Mouse (Mus musculus) stomach, embryonic 14.5 days (tissue): ENCODE data around the gene Rln3. TPM values are rescaled to one million over a fixed set of nuclear protein-coding genes. Genes with fewer than 3 reads are reported as not detected.

Source experiments
- ATAC-seq: fragments of 200-750 bp; cut with Nextera tagmentation; 2 replicates; pipeline ENCODE4 v1.8.0; 2017; ENCODE audit warnings: low read depth, moderate TSS enrichment; ENCODE audit not compliant: insufficient number of reproducible peaks, insufficient read depth, low FRiP score
- H3K27ac ChIP-seq: fragments of 300-500 bp; sonication (generic); 2 replicates; pipeline ENCODE4 v1.5.1; 2014; ENCODE audit warnings: mild to moderate bottlenecking, low read length, moderate library complexity, mixed read lengths
- H3K27me3 ChIP-seq: fragments of 300-500 bp; sonication (generic); 2 replicates; pipeline ENCODE4 v1.6.1; 2014; ENCODE audit warnings: low read length, control low read depth, mixed read lengths; ENCODE audit not compliant: control insufficient read depth, insufficient read depth
- H3K36me3 ChIP-seq: fragments of 300-500 bp; sonication (generic); 2 replicates; pipeline ENCODE4 v1.6.1; 2014; ENCODE audit warnings: mild to moderate bottlenecking, control low read depth, low read length, moderate library complexity, mixed read lengths; ENCODE audit not compliant: control insufficient read depth, insufficient read depth
- H3K4me1 ChIP-seq: fragments of 300-500 bp; sonication (generic); 2 replicates; pipeline ENCODE4 v1.6.1; 2014; ENCODE audit warnings: low read length, control low read depth, mixed read lengths; ENCODE audit not compliant: control insufficient read depth, insufficient read depth
- H3K4me2 ChIP-seq: fragments of 300-500 bp; sonication (generic); replicated peaks from 2 replicates; pipeline ENCODE4 v1.6.1; 2014; ENCODE audit warnings: low read depth, low read length, control low read depth
- H3K4me3 ChIP-seq: fragments of 300-500 bp; sonication (generic); 2 replicates; pipeline ENCODE4 v1.5.1; 2014; ENCODE audit warnings: low read depth, low read length, control low read depth
- H3K9ac ChIP-seq: fragments of 300-500 bp; sonication (generic); replicated peaks from 2 replicates; pipeline ENCODE4 v1.6.1; 2014; ENCODE audit warnings: low read depth, mild to moderate bottlenecking, control low read depth, low read length, moderate library complexity, mixed read lengths
- H3K9me3 ChIP-seq: fragments of 300-500 bp; sonication (generic); 2 replicates; pipeline ENCODE4 v1.6.1; 2016; ENCODE audit warnings: low read depth, low read length, control low read depth; ENCODE audit not compliant: control insufficient read depth
- WGBS: fragments of 180-500 bp; shearing (Covaris S2); extraction: QIAGEN DNeasy Blood & Tissue Kit; methylation state at CpG from one replicate; pipeline ENCODE4 v1.1.7; 2014; 5-methylcytosine and 5-hydroxymethylcytosine counted together
- polyA plus RNA-seq: library from polyadenylated mRNA; unstranded; fragments of >200 nt; fragmentation: Nextera tagmentation; extraction: Ambion mirVana; gene quantifications from 2 replicates; pipeline ENCODE4 v1.2.1, GENCODE M21; 2014

Gene Rln3
- polyA plus RNA-seq, 1 experiment from 2014 or later = not detected

DNA sequence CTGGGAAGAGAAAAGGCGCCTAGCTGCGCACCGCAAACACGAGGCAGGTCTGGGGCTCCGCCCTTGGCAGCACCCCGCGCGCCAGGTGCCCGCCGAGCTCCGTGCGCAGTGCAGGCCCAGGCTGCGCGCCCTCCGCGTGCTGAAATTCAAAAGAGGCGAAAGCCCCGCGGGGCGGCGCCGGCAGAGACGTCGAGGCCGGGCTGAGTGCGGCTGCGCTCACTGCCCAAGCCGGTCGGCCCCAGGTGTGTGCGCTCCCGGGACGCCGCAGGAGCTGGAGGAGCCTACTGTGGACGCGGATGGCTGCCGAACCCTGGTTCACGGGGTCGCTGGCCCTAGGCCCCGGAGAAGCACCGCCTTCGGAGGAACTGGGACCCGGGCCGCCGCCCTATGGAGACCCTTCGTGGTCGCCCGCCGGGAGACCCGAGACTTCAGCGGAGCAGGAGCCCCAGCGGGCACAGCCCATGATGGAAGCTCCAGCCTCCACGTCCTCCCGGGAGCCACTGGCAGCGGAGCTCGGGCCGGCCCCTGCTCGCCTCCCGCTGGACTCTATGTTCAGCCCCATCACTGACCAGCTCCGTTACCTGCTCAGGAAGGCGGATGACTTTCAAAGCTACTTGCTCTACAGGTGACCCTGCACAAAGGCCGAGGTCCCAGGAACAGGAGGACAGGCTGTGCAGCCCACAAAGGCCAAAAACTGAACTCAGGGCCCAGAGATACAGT is 43.4 kb downstream of the Rln3 start, which contains the start of gene 1700067K01Rik:
1700067K01Rik (plus strand) TSS at position 222 of the 720 bp plus-strand sequence.
- 35% methylated on average over 60 of the region's 61 CpGs for WGBS
- H3K27ac ChIP-seq = no peak within 1 kb of the TSS
- peaks cover 21% of the 10 kb centered on the region for H3K4me1 ChIP-seq
- no peak within 1 kb of the TSS; the same call in 1 of the 2 replicates for H3K4me3 ChIP-seq
- H3K36me3 ChIP-seq = peaks cover 20% of the 10 kb centered on the region; the same call in 1 of the 2 replicates
- H3K4me2 ChIP-seq = 0 out of 2 replicates have a peak within 1 kb of the TSS, but pooled peaks have one; percentile 7
- no peak within 1 kb of the TSS; the same call in 1 of the 2 replicates for H3K9ac ChIP-seq
- no peaks in the 10 kb centered on the region for H3K9me3 ChIP-seq
- no peaks in the 10 kb centered on the region for H3K27me3 ChIP-seq
- no peak for ATAC-seq

DNA sequence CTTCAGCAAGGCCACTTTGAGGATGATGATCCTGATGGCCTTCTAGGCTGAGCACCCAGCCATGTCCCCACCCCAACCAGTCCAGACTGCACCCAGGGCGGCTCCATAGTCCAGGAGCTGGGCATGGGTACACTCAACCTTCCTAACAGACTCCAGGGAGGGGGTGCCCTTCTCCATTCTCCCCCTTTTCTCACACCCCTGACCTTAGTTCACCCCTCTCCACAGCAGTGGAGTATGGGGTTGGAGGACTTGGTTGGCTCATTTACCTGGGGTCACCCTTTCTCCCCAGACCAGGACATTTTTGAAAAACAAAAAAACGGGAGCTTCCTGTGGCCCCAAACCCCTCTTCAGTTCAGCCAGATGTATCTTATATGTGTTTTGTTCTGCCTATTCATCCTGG is 45.0 kb downstream of the Rln3 start:
- Histone ChIP-seq H3K4me3 (0 out of 2 replicates have a peak overlapping the region, but pooled peaks have one; percentile 72), H3K36me3 (peaks cover 23% of the 10 kb centered on the region; the same call in 1 of the 2 replicates), H3K27ac (no peak overlapping the region), H3K4me2 (no peak overlapping the region), H3K9me3 (no peaks in the 10 kb centered on the region), H3K9ac (no peak overlapping the region; the same call in 1 of the 2 replicates), H3K27me3 (no peaks in the 10 kb centered on the region), H3K4me1 (peaks cover 18% of the 10 kb centered on the region)
- WGBS = 82% methylated on average over 2 of the region's 2 CpGs
- no peak for ATAC-seq

DNA sequence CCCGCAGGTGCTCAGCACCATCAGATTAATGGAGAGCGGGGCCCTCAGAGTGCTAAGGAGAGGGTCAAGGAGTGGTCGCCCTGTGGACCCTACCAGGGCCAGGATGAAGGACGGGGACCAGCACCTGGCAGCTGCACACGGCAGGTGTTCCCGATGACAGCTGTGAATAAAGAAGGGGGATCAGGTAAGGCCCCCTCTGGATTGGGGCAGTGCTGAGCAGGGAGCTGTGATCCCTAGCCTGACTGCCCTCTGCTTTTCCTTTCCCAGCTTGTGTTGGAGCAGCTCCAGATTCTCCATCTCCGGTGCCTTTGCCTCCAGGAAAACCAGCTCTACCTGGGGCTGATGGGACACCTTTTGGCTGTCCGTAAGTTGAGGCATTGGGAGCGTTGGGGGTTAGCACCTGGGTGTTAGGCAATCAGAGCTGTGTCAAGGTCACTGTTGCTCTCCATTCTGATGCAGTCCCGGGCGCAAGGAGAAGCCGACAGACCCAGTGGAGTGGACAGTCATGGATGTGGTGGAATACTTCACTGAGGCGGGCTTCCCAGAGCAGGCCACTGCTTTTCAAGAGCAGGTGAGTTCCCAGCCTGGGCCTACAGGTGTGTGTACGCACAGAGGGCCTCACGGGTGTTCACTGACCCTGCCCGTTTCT is 45.6 kb downstream of the Rln3 start:
- peak overlapping the region; percentile 88; the same call in 1 of the 2 replicates for H3K9ac ChIP-seq
- peak overlapping the region; percentile 84 for H3K4me2 ChIP-seq
- peak overlapping the region; percentile 72 for H3K4me3 ChIP-seq
- WGBS = 51% methylated on average over 16 of the region's 16 CpGs
- ATAC-seq = no peak
- H3K27me3 ChIP-seq = no peaks in the 10 kb centered on the region
- H3K36me3 ChIP-seq = peaks cover 26% of the 10 kb centered on the region; the same call in 1 of the 2 replicates
- H3K27ac ChIP-seq = no peak overlapping the region
- H3K4me1 ChIP-seq = peaks cover 16% of the 10 kb centered on the region
- no peaks in the 10 kb centered on the region for H3K9me3 ChIP-seq

DNA sequence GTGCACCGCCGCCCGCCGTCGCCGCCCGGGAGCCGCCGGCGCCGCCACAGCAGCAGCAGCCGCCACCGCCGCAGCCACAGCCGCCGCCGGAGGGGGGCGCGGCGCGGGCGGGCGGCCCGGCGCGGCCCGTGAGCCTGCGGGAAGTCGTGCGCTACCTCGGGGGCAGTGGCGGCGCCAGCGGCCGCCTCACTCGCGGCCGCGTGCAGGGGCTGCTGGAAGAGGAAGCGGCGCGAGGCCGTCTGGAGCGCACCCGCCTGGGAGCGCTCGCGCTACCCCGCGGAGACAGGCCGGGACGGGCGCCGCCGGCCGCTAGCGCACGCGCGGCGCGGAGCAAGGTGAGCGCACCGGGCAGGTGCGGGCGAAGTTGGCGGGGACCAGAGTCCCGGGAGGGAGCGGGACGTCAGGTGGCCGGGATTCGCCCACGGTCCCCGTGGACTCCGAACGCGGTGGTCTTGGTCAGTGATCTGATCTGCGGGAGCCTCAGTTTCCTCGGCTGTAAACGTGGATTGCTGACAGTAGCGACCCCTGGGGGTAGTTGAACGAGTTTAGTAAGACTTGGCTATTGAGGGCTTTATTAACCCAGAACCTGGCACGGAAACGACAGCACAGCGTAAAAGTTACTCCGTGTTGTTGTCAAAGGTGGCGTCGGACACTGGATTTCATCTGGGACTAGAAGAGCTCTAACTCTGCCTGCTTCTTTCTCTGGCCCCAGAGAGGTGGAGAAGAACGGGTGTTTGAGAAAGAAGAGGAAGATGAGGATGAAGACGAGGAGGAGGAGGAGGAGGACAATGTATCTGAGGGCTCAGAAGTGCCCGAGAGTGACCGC is 46.4 kb downstream of the Rln3 start:
- Histone ChIP-seq H3K9me3 (no peaks in the 10 kb centered on the region), H3K4me1 (peaks cover 11% of the 10 kb centered on the region), H3K4me3 (peak overlapping the region; percentile 72), H3K27ac (peak overlapping the region; percentile 82), H3K27me3 (no peaks in the 10 kb centered on the region), H3K9ac (peak overlapping the region; percentile 88), H3K4me2 (peak overlapping the region; percentile 84), H3K36me3 (peaks cover 32% of the 10 kb centered on the region; the same call in 1 of the 2 replicates)
- ATAC-seq = no peak
- WGBS = under 1% methylated on average over 87 of the region's 92 CpGs

DNA sequence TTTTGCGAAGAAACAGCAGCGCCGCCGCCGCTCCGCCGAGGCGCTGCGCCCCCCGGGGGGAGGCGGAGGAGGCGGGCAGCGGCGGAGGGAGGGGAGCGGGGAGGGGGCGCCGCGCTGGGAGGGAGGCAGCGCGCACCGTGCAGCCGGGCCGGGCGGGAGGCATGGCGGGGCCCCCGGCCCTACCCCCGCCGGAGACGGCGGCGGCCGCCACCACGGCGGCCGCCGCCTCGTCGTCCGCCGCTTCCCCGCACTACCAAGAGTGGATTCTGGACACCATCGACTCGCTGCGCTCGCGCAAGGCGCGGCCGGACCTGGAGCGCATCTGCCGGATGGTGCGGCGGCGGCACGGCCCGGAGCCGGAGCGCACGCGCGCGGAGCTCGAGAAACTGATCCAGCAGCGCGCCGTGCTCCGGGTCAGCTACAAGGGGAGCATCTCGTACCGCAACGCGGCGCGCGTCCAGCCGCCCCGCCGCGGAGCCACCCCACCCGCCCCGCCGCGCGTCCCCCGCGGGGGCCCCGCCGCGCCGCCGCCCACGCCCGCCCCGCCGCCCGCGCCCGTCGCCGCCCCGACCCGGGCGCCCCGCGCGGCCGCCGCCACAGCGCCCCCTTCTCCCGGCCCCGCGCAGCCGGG is 47.2 kb downstream of the Rln3 start, which contains the start of gene Samd1:
Samd1 (plus strand) TSS at position 162 of the 631 bp plus-strand sequence.
- peaks cover 33% of the 10 kb centered on the region; the same call in 1 of the 2 replicates for H3K36me3 ChIP-seq
- no peak for ATAC-seq

DNA sequence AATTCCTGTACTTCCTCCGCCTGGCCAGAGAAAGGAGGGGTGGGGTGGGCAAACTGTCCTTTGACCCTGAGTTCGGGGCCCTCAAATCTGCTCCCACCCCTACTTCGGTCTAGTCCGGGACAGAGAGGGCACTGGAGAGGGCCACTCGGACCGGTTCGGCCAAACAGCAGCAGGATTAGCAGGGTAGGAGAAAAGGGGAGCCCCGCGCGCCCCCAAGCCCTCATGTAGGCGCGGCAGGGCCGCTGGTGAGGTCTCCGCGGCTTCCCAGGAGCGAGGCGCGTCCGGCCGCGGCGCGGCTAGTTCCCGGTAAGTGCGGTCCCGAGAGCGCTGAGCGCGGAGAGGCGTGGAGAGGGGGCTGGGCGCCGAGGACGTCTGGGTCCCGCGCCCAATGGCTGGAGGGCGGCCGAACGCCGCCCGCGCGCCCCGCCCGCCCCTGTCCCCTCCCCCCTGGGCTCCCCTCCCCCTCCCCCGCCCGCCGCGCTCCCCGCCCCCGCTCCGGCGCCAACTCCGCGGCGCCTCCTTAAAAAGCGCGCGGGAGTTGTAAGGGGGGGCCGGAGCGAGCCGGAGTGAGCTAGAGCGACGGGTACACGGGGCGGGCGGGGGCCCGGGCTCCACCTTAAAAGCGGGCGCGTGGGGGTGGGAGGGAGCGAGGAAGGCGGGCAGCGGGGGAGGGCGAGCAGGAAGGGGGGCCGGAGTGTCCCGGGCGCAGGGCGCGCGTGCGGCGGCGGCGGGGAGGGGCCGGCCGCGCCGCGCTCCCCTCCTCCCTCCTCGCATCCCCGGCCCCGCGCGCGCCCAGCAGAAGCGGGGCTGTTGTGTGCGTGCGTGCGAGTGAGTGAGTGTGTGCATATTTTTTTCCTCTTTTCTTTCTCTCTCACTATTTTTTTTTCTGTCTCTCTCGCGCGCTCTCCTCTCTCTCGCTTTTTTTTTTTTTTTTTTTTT is 48.0 kb downstream of the Rln3 start:
- Histone ChIP-seq H3K4me3 (peak overlapping the region; percentile 75), H3K27me3 (no peaks in the 10 kb centered on the region), H3K9ac (peak overlapping the region; percentile 88), H3K4me1 (peaks cover 11% of the 10 kb centered on the region), H3K27ac (peak overlapping the region; percentile 98), H3K36me3 (peaks cover 30% of the 10 kb centered on the region; the same call in 1 of the 2 replicates), H3K4me2 (peak overlapping the region; percentile 74), H3K9me3 (no peaks in the 10 kb centered on the region)
- WGBS = 1% methylated on average over 41 of the region's 103 CpGs
- ATAC-seq = peak; percentile 86

More for the DNA sequence above, 47.2 kb downstream of the Rln3 start, which contains the start of gene Samd1:
- under 1% methylated on average over 66 of the region's 112 CpGs for WGBS
- H3K27me3 ChIP-seq = no peaks in the 10 kb centered on the region
- peak within 1 kb of the TSS; percentile 88 for H3K9ac ChIP-seq
- peak within 1 kb of the TSS; percentile 98 for H3K27ac ChIP-seq
- peaks cover 11% of the 10 kb centered on the region for H3K4me1 ChIP-seq
- H3K4me2 ChIP-seq = peak within 1 kb of the TSS; percentile 84
- H3K9me3 ChIP-seq = no peaks in the 10 kb centered on the region
- H3K4me3 ChIP-seq = peak within 1 kb of the TSS; percentile 75

DNA sequence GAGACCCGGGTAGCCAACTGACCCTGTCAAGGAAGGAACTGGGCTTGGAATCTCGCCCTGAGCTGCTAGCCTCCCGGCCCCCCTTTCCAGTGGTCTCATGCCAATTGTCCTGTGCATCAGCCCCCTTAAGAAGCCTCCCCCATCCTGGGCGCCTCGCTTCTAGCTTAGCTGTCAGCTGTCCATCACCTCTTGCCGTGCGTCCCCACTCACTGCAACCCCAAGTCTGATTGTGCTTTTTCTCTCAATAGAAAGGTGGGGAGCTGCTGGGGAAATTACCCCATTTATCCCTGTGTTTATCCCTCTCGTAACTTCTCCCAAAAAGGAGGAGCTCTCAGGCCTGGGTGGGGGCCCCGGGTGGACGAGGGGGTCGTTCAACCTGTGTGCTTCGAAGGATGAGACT is 48.8 kb downstream of the Rln3 start:
- ATAC-seq = no peak
- H3K27ac ChIP-seq = no peak overlapping the region
- no peak overlapping the region for H3K9ac ChIP-seq
- H3K4me3 ChIP-seq = peak overlapping the region; percentile 75; the same call in 1 of the 2 replicates
- H3K36me3 ChIP-seq = peaks cover 34% of the 10 kb centered on the region; the same call in 1 of the 2 replicates
- H3K4me1 ChIP-seq = peaks cover 11% of the 10 kb centered on the region
- no peaks in the 10 kb centered on the region for H3K9me3 ChIP-seq
- H3K27me3 ChIP-seq = no peaks in the 10 kb centered on the region
- peak overlapping the region; percentile 74 for H3K4me2 ChIP-seq
- WGBS = 14% methylated on average over 12 of the region's 12 CpGs
